Comparison of ENCODE assay signal across 19 mouse cellular contexts in genomic region chr10:54365315-54365714, GRCm38 (mm10).
A peak's percentile ranks its signal among the peaks of the same experiment; 100 is the strongest.
DNase-seq lines count a peak whose midpoint lies in the region; ATAC-seq and TF ChIP-seq lines count a peak whose summit lies in the region.
"Had no signal": no experiment of that assay in that cellular context is flagged by ENCODE, and none has a peak within 500 bp of the region (broad histone marks: within the 10 kb centered on the region; RNA-seq: fewer than 3 reads in every experiment).

No protein-coding gene starts in this region.

- H3K4me3 ChIP-seq in forebrain, embryonic 15.5 days: no peak overlapping the region
- H3K4me3 ChIP-seq in forebrain, embryonic 10.5 days: no peak overlapping the region
- H3K4me3 ChIP-seq: erythroblast, embryonic 14.5 days; gastrocnemius, adult 2 months; hindbrain, embryonic 10.5 days; megakaryocyte, embryonic 14.5 days had no signal

- H3K36me3 ChIP-seq in forebrain, embryonic 15.5 days: no peaks in the 10 kb centered on the region
- H3K36me3 ChIP-seq in forebrain, embryonic 10.5 days (replicated peaks): no peaks in the 10 kb centered on the region
- H3K36me3 ChIP-seq: hindbrain, embryonic 10.5 days had no signal

- H3K4me1 ChIP-seq in forebrain, embryonic 15.5 days: no peaks in the 10 kb centered on the region
- no peaks in the 10 kb centered on the region for H3K4me1 ChIP-seq in forebrain, embryonic 10.5 days
- H3K4me1 ChIP-seq: hindbrain, embryonic 10.5 days; megakaryocyte, embryonic 14.5 days had no signal

- WGBS in forebrain, embryonic 15.5 days: 57% methylated on average over 4 of the region's 4 CpGs
- 95% methylated on average over 4 of the region's 4 CpGs for WGBS in forebrain, embryonic 10.5 days

- no peak for TF ChIP-seq POLR2A in brain, embryonic 14.5 days (IDR thresholded peaks at IDR 0.05; ENCODE audit: borderline replicate concordance, extremely low read depth, insufficient read depth, insufficient read length, poor library complexity, severe bottlenecking)

- no peak overlapping the region for H3K27ac ChIP-seq in forebrain, embryonic 15.5 days (replicated peaks)
- H3K27ac ChIP-seq in forebrain, embryonic 10.5 days: no peak overlapping the region
- H3K27ac ChIP-seq: gastrocnemius, adult 2 months; hindbrain, embryonic 10.5 days had no signal

- no peak overlapping the region for H3K9ac ChIP-seq in forebrain, embryonic 15.5 days (replicated peaks)

- ATAC-seq in forebrain, embryonic 15.5 days (replicated peaks): peak; percentile 92
- ATAC-seq: CD4-positive, CD25-positive, alpha-beta regulatory T cell, adult 4 months had no signal

- H3K27me3 ChIP-seq in forebrain, embryonic 15.5 days: no peaks in the 10 kb centered on the region
- no peaks in the 10 kb centered on the region for H3K27me3 ChIP-seq in forebrain, embryonic 10.5 days (ENCODE audit: poor library complexity, severe bottlenecking)
- H3K27me3 ChIP-seq: megakaryocyte, embryonic 14.5 days had no signal

- TF ChIP-seq CTCF in brain, embryonic 14.5 days (IDR thresholded peaks at IDR 0.05; ENCODE audit: borderline replicate concordance, extremely low read depth, insufficient read depth, insufficient read length): no peak

- DNase-seq in forebrain, embryonic 10.5 days (ENCODE audit: extremely low spot score, low spot score): no peak
- peak; percentile 6 for DNase-seq in layer of hippocampus, adult 9-11 months
- no peak for DNase-seq in layer of hippocampus, adult 11-12 months (ENCODE audit: low spot score)
- peak; percentile 20 for DNase-seq in 3T3-L1 (ENCODE audit: low read depth, low spot score)
- DNase-seq in brain, embryonic 14.5 days (ENCODE audit: low read depth): peak; percentile 80
- no peak for DNase-seq in frontal cortex, postnatal 14 days (ENCODE audit: low spot score in 2 of 2)
- DNase-seq in kidney, adult 11 months: no peak
- DNase-seq: cerebellum, adult 11-12 months; embryo, embryonic 11 days; gastrocnemius, adult 2 months; kidney, adult 2 months; kidney, postnatal 4 days; liver; right cerebral cortex, postnatal 4 days had no signal

- H3K9me3 ChIP-seq in forebrain, embryonic 15.5 days: no peaks in the 10 kb centered on the region
- no peaks in the 10 kb centered on the region for H3K9me3 ChIP-seq in forebrain, embryonic 10.5 days
- H3K9me3 ChIP-seq: hindbrain, embryonic 10.5 days; megakaryocyte, embryonic 14.5 days had no signal

- no peak overlapping the region for H3K4me2 ChIP-seq in forebrain, embryonic 15.5 days (replicated peaks)

Comparison
In these comparisons a context has a peak if more than half of its experiments do, and no peak if none do; other contexts are left out.
1. DNase-seq: peak in layer of hippocampus, adult 9-11 months (single experiment), 3T3-L1 (single experiment) and brain, embryonic 14.5 days (single experiment); none in forebrain, embryonic 10.5 days (single experiment), layer of hippocampus, adult 11-12 months (single experiment), frontal cortex, postnatal 14 days (0 of 2) and kidney, adult 11 months (single experiment).